Mouse (Mus musculus): ENCODE measurements around the gene Mark1. TPM values are rescaled to one million over a fixed set of nuclear protein-coding genes. Genes with fewer than 3 reads are reported as not detected.

Gene Mark1
- polyA plus RNA-seq, 1 experiment from 2014 or later: 5.5 TPM

DNA sequence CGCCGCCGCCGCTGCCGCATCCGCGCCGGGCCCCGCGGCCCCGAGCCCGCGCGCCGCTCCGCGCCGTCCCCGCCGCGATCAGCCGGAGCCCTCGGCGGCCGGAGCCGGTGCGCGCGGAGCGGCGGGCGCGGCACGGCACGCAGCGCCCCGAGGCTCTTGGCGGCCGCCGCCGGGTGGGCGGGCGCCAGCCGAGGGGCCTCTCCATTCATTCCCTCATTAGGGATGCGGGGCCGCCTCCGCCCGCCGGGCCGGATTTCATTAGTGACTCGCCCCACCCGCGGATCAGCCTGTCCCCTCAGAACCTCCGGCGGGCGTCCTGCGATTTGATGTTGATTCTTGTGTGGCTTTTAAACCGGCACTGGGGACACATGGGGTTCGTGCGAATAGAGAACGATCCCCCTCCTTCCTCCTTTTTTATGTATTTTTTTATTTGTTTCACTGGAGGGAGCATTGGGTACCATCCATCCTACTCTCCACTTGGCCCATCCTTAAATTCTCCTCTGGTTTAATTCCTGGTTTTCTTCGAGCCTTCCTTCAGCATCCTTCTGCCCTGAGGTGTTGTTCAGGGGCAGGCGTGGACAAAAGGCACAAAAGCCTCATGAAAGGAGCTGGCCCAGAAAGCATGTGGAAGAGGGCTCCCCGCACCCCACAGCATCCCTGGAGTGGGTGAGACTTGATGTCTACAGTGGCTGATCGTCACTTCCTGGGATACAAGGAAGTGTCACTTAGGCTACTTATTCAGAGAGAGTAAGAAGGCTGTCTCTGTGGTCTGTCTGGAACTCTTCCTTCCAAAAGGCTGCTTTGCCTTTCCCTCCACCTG is 620 bp upstream of the Mark1 start:
- Histone ChIP-seq H3K27ac (ENCODE audit: low read depth, low read length) (no peak overlapping the region; the same call in 1 of the 2 replicates), H3K36me3 (ENCODE audit: control insufficient read depth, insufficient read depth, low read length) (no peaks in the 10 kb centered on the region), H3K27me3 (ENCODE audit: control insufficient read depth, insufficient read depth, low read length) (no peaks in the 10 kb centered on the region), H3K9me3 (ENCODE audit: control insufficient read depth, low read length) (no peaks in the 10 kb centered on the region), H3K4me1 (replicated peaks; ENCODE audit: control insufficient read depth, insufficient read depth, low read length) (peaks cover 8% of the 10 kb centered on the region), H3K4me2 (ENCODE audit: low read depth, low read length, severe bottlenecking) (peak overlapping the region; percentile 67), H3K9ac (ENCODE audit: low read length) (peak overlapping the region; percentile 94), H3K4me3 (ENCODE audit: low read depth, low read length) (peak overlapping the region; percentile 86)
- DNase-seq (ENCODE audit: low spot score) (peak; percentile 81), ATAC-seq (replicated peaks; ENCODE audit: low FRiP score) (peak; percentile 79)
- WGBS: 2% methylated on average over 26 of the region's 65 CpGs

GRCm38 (mm10) chr1:184998631-184999030 is 739 bp downstream of the Mark1 start:
- no peaks in the 10 kb centered on the region for H3K36me3 ChIP-seq (ENCODE audit: control insufficient read depth, insufficient read depth, low read length)
- WGBS: 12% methylated on average over 2 of the region's 2 CpGs

DNA sequence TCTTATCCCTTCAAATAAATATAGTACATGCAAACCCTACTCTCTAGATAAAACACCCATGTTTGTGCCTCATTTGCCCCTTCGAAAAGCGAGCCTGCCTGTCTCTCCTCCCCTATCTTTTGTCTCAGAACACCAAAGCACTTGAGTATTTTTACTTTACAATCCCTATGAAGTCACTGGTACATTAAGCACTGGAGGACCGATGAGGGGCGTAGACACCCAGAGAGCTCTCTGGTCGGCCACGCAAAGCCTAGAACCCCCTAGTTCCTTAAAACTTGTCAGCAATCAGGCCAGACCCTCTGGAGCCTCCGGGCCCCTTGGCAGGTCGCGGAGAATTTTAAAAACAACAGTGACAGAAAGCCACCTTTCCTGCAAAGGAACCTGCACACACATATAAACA is 1.2 kb downstream of the Mark1 start:
- H3K9ac ChIP-seq (ENCODE audit: low read length): peak overlapping the region; percentile 38; the same call in 1 of the 2 replicates
- peak overlapping the region; percentile 22 for H3K4me3 ChIP-seq (ENCODE audit: low read depth, low read length)
- peak overlapping the region; percentile 67 for H3K4me2 ChIP-seq (ENCODE audit: low read depth, low read length, severe bottlenecking)
- H3K27ac ChIP-seq (ENCODE audit: low read depth, low read length): no peak overlapping the region
- no peaks in the 10 kb centered on the region for H3K9me3 ChIP-seq (ENCODE audit: control insufficient read depth, low read length)
- no peak for DNase-seq (ENCODE audit: low spot score)
- ATAC-seq (replicated peaks; ENCODE audit: low FRiP score): no peak
- WGBS: 40% methylated on average over 9 of the region's 9 CpGs
- H3K36me3 ChIP-seq (ENCODE audit: control insufficient read depth, insufficient read depth, low read length): no peaks in the 10 kb centered on the region
- no peaks in the 10 kb centered on the region for H3K27me3 ChIP-seq (ENCODE audit: control insufficient read depth, insufficient read depth, low read length)
- H3K4me1 ChIP-seq (replicated peaks; ENCODE audit: control insufficient read depth, insufficient read depth, low read length): peaks cover 8% of the 10 kb centered on the region

More at GRCm38 (mm10) chr1:184998631-184999030, 739 bp downstream of the Mark1 start:
- peak overlapping the region; percentile 86 for H3K4me3 ChIP-seq (ENCODE audit: low read depth, low read length)
- no peak overlapping the region for H3K27ac ChIP-seq (ENCODE audit: low read depth, low read length)
- H3K9me3 ChIP-seq (ENCODE audit: control insufficient read depth, low read length): no peaks in the 10 kb centered on the region
- H3K27me3 ChIP-seq (ENCODE audit: control insufficient read depth, insufficient read depth, low read length): no peaks in the 10 kb centered on the region
- peaks cover 8% of the 10 kb centered on the region for H3K4me1 ChIP-seq (replicated peaks; ENCODE audit: control insufficient read depth, insufficient read depth, low read length)
- peak overlapping the region; percentile 67 for H3K4me2 ChIP-seq (ENCODE audit: low read depth, low read length, severe bottlenecking)
- peak overlapping the region; percentile 94 for H3K9ac ChIP-seq (ENCODE audit: low read length)
- ATAC-seq (replicated peaks; ENCODE audit: low FRiP score) (peak; percentile 37), DNase-seq (ENCODE audit: low spot score) (no peak)

DNA sequence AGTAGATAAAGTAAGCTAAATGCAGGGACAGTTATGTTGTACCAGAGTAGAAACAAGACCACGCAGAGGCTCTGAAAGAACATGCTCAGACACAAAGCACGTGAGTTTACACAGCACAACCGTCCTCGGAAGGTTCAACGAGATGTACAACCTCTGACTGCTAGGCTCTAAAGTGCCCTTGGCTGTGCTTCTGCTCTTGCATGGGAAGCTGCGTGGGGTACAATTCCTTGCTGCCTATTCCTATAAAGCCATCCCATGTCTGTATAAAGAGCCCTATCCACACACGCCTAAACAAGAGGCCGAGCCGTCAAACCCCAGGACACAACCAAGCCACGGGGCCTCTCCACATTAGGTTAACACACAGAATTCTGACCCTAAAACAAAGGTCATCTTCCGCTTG is 1.9 kb downstream of the Mark1 start:
- H3K9ac ChIP-seq (ENCODE audit: low read length): peak overlapping the region; percentile 5; the same call in 1 of the 2 replicates
- WGBS: 42% methylated on average over 11 of the region's 11 CpGs
- no peak overlapping the region for H3K27ac ChIP-seq (ENCODE audit: low read depth, low read length)
- H3K9me3 ChIP-seq (ENCODE audit: control insufficient read depth, low read length): no peaks in the 10 kb centered on the region
- no peaks in the 10 kb centered on the region for H3K27me3 ChIP-seq (ENCODE audit: control insufficient read depth, insufficient read depth, low read length)
- no peaks in the 10 kb centered on the region for H3K36me3 ChIP-seq (ENCODE audit: control insufficient read depth, insufficient read depth, low read length)
- ATAC-seq (replicated peaks; ENCODE audit: low FRiP score) (no peak), DNase-seq (ENCODE audit: low spot score) (no peak)
- peak overlapping the region; percentile 67; the same call in 1 of the 2 replicates for H3K4me2 ChIP-seq (ENCODE audit: low read depth, low read length, severe bottlenecking)
- peak overlapping the region; percentile 22; the same call in 1 of the 2 replicates for H3K4me3 ChIP-seq (ENCODE audit: low read depth, low read length)
- H3K4me1 ChIP-seq (replicated peaks; ENCODE audit: control insufficient read depth, insufficient read depth, low read length): peaks cover 8% of the 10 kb centered on the region

DNA sequence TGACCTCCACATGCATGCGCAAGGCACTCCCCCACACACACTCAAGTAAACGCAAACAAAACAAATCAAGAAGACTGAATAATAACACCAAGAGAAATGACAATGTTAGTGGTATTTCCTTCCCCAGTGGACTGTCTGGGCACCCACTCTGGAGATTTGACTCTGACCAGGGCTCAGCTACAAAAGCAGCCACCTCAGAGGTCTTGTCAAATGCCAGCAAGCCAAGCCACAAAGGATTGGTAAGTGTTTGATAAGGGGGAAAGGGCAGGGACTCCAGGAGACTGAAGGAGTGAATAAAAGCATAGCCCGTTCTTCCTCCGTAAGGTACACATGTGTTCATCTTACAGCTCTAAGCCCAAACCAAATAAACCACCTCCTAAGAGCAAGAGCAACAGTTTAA is 4.0 kb downstream of the Mark1 start:
- 78% methylated on average over 4 of the region's 4 CpGs for WGBS
- ATAC-seq (replicated peaks; ENCODE audit: low FRiP score): no peak
- DNase-seq (ENCODE audit: low spot score): no peak
- Histone ChIP-seq H3K4me1 (replicated peaks; ENCODE audit: control insufficient read depth, insufficient read depth, low read length) (peaks cover 8% of the 10 kb centered on the region), H3K36me3 (ENCODE audit: control insufficient read depth, insufficient read depth, low read length) (no peaks in the 10 kb centered on the region), H3K9me3 (ENCODE audit: control insufficient read depth, low read length) (no peaks in the 10 kb centered on the region), H3K27me3 (ENCODE audit: control insufficient read depth, insufficient read depth, low read length) (no peaks in the 10 kb centered on the region), H3K4me2 (ENCODE audit: low read depth, low read length, severe bottlenecking) (no peak overlapping the region), H3K4me3 (ENCODE audit: low read depth, low read length) (no peak overlapping the region), H3K9ac (ENCODE audit: low read length) (no peak overlapping the region), H3K27ac (ENCODE audit: low read depth, low read length) (no peak overlapping the region)

GRCm38 (mm10) chr1:184991191-184991590 is 8.2 kb downstream of the Mark1 start:
- peaks cover 7% of the 10 kb centered on the region; the same call in 1 of the 2 replicates for H3K4me1 ChIP-seq (replicated peaks; ENCODE audit: control insufficient read depth, insufficient read depth, low read length)
- no peak overlapping the region for H3K9ac ChIP-seq (ENCODE audit: low read length)
- ATAC-seq (replicated peaks; ENCODE audit: low FRiP score) (no peak), DNase-seq (ENCODE audit: low spot score) (no peak)
- H3K27me3 ChIP-seq (ENCODE audit: control insufficient read depth, insufficient read depth, low read length): no peaks in the 10 kb centered on the region
- no peak overlapping the region for H3K4me2 ChIP-seq (ENCODE audit: low read depth, low read length, severe bottlenecking)
- 91% methylated on average over 10 of the region's 10 CpGs for WGBS
- no peak overlapping the region for H3K4me3 ChIP-seq (ENCODE audit: low read depth, low read length)
- no peaks in the 10 kb centered on the region for H3K36me3 ChIP-seq (ENCODE audit: control insufficient read depth, insufficient read depth, low read length)
- H3K27ac ChIP-seq (ENCODE audit: low read depth, low read length): no peak overlapping the region
- no peaks in the 10 kb centered on the region for H3K9me3 ChIP-seq (ENCODE audit: control insufficient read depth, low read length)

- Histone ChIP-seq H3K9ac (ENCODE audit: low read length) (no peak overlapping the region), H3K36me3 (ENCODE audit: control insufficient read depth, insufficient read depth, low read length) (no peaks in the 10 kb centered on the region), H3K4me2 (ENCODE audit: low read depth, low read length, severe bottlenecking) (no peak overlapping the region), H3K27ac (ENCODE audit: low read depth, low read length) (no peak overlapping the region), H3K4me1 (replicated peaks; ENCODE audit: control insufficient read depth, insufficient read depth, low read length) (peaks cover 7% of the 10 kb centered on the region; the same call in 1 of the 2 replicates), H3K9me3 (ENCODE audit: control insufficient read depth, low read length) (no peaks in the 10 kb centered on the region), H3K27me3 (ENCODE audit: control insufficient read depth, insufficient read depth, low read length) (no peaks in the 10 kb centered on the region), H3K4me3 (ENCODE audit: low read depth, low read length) (no peak overlapping the region)
- DNase-seq (ENCODE audit: low spot score) (no peak), ATAC-seq (replicated peaks; ENCODE audit: low FRiP score) (no peak)
- 10% methylated on average over 2 of the region's 2 CpGs for WGBS
These were observed 12.6 kb downstream of the Mark1 start for GRCm38 (mm10) chr1:184986748-184987147.

DNA sequence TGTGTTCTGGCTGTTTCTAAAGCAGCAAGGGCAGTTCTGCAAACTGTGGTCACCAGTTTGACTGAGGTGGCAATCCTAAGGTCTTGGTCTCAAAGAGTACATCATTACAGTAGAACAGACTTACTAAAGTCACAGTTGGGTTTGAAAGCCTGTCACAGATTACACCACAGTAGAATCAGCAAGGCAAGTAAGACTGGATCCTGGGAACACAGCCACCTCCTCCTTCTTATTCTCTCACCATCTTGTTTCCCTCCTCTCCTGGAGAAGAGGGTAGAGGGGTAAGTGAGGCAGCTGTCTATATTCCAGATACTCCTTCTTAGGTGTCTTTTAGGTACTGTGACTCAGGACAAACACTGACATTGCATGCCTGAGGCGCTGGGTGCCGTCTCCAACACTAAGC is 14.6 kb downstream of the Mark1 start:
- Histone ChIP-seq H3K36me3 (ENCODE audit: control insufficient read depth, insufficient read depth, low read length) (no peaks in the 10 kb centered on the region), H3K4me2 (ENCODE audit: low read depth, low read length, severe bottlenecking) (no peak overlapping the region), H3K9ac (ENCODE audit: low read length) (no peak overlapping the region), H3K27ac (ENCODE audit: low read depth, low read length) (no peak overlapping the region), H3K4me3 (ENCODE audit: low read depth, low read length) (no peak overlapping the region), H3K27me3 (ENCODE audit: control insufficient read depth, insufficient read depth, low read length) (no peaks in the 10 kb centered on the region), H3K9me3 (ENCODE audit: control insufficient read depth, low read length) (no peaks in the 10 kb centered on the region; the same call in 1 of the 2 replicates), H3K4me1 (replicated peaks; ENCODE audit: control insufficient read depth, insufficient read depth, low read length) (peaks cover 7% of the 10 kb centered on the region; the same call in 1 of the 2 replicates)
- ATAC-seq (replicated peaks; ENCODE audit: low FRiP score) (no peak), DNase-seq (ENCODE audit: low spot score) (no peak)
- WGBS: 80% methylated on average over 2 of the region's 2 CpGs

All from forebrain, embryonic 11.5 days (tissue).